Mouse (Mus musculus) kidney, adult 2 months (tissue): ENCODE measurements around the gene Taar8a. TPM values are rescaled to one million over a fixed set of nuclear protein-coding genes. Genes with fewer than 3 reads are reported as not detected.
"Not testable (repeated sequence)": the region's sequence is repeated elsewhere in the genome, so short reads cannot be mapped to it uniquely, and the experiment has no call there.

Experiments
- DNase-seq: peaks from one replicate; pipeline ENCODE4 v3.0.0; 2021
- H3K27ac ChIP-seq: fragments of 200-500 bp; 2 replicates; pipeline ENCODE4 v1.5.1; 2012; ENCODE audit warnings: low read depth, low read length, control low read depth, inconsistent platforms; ENCODE audit not compliant: insufficient read depth
- H3K27me3 ChIP-seq: fragments of 200-500 bp; replicated peaks from 2 replicates; pipeline ENCODE4 v1.6.1; 2012; ENCODE audit warnings: mild to moderate bottlenecking, moderate library complexity, low read length, inconsistent platforms; ENCODE audit not compliant: control insufficient read depth, insufficient read depth
- H3K36me3 ChIP-seq: fragments of 200-500 bp; 2 replicates; pipeline ENCODE4 v1.6.1; 2012; ENCODE audit warnings: mild to moderate bottlenecking, moderate library complexity, low read length, inconsistent platforms; ENCODE audit not compliant: control insufficient read depth, insufficient read depth
- H3K4me1 ChIP-seq: fragments of 200-500 bp; 2 replicates; pipeline ENCODE4 v1.6.1; 2011; ENCODE audit warnings: low read length; ENCODE audit not compliant: control insufficient read depth, insufficient read depth
- H3K4me3 ChIP-seq: fragments of 200-500 bp; 2 replicates; pipeline ENCODE4 v1.5.1; 2011; ENCODE audit warnings: mild to moderate bottlenecking, low read depth, low read length, control low read depth; ENCODE audit not compliant: insufficient read depth
- CTCF ChIP-seq: fragments of 200-500 bp; conservative IDR thresholded peaks from 2 replicates; pipeline ENCODE4 v1.5.1; 2011; ENCODE audit warnings: low read depth, mild to moderate bottlenecking, control low read depth, low read length, moderate library complexity, mixed read lengths; ENCODE audit not compliant: insufficient read depth, insufficient read length
- POLR2A ChIP-seq: fragments of 200-500 bp; IDR thresholded peaks from one replicate; pipeline ENCODE4 v1.6.1; 2011; ENCODE audit warnings: low read depth, low read length, control low read depth
- WGBS: fragments of 180-500 bp; shearing (Covaris S2); methylation state at CpG from one replicate; pipeline ENCODE4 v1.1.7; 2018; 5-methylcytosine and 5-hydroxymethylcytosine counted together
- polyA plus RNA-seq: library from polyadenylated mRNA; depleted of rRNA; stranded (reverse); fragments of >200 nt; gene quantifications from 2 replicates; pipeline ENCODE4 v1.2.3, GENCODE M21; 2012

Gene Taar8a
- polyA plus RNA-seq, 1 experiment: not detected

GRCm38 (mm10) chr10:24058986-24059385 is 17.3 kb upstream of the Taar8a start:
- H3K36me3 ChIP-seq: no peaks in the 10 kb centered on the region

GRCm38 (mm10) chr10:24074751-24075150 is 1.5 kb upstream of the Taar8a start:
- not testable (repeated sequence) for DNase-seq, H3K27ac ChIP-seq, H3K4me3 ChIP-seq, H3K36me3 ChIP-seq, H3K4me1 ChIP-seq, H3K27me3 ChIP-seq
- 14% methylated on average over 2 of the region's 2 CpGs for WGBS

More at GRCm38 (mm10) chr10:24058986-24059385, 17.3 kb upstream of the Taar8a start:
- 76% methylated on average over 3 of the region's 3 CpGs for WGBS
- no peak for DNase-seq
- no peak for TF ChIP-seq CTCF
- no peak for TF ChIP-seq POLR2A
- Histone ChIP-seq H3K4me1 (no peaks in the 10 kb centered on the region), H3K27me3 (no peaks in the 10 kb centered on the region), H3K27ac (no peak overlapping the region), H3K4me3 (no peak overlapping the region)

DNA sequence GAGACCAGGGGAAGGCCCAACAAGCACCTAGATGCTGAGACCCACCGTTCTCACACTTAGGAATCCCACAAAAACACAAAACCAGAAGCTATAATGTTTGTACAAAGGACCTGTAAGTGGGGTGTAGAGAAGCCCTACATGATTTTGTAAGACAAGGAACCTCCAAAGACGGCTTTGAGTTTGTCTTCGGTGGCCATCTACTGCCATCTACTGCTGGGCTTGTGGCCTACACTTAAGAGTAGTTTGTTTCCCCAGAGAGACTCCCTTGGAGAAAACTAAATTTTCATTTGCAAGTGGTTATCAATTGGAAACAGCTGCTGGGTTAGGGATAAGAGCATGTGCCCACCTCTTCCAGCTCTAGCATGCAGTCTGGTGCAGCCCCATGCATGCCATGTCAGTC is 3.9 kb downstream of the Taar8a start:
- TF ChIP-seq POLR2A: no peak
- peak; percentile 66 for TF ChIP-seq CTCF
- Histone ChIP-seq H3K4me1 (no peaks in the 10 kb centered on the region), H3K36me3 (no peaks in the 10 kb centered on the region), H3K4me3 (no peak overlapping the region), H3K27me3 (no peaks in the 10 kb centered on the region), H3K27ac (no peak overlapping the region)
- DNase-seq: peak; percentile 45
- WGBS: 36% methylated on average over 3 of the region's 3 CpGs

- DNase-seq: no peak
- H3K4me3 ChIP-seq: no peak overlapping the region
- H3K36me3 ChIP-seq: no peaks in the 10 kb centered on the region
- TF ChIP-seq CTCF: no peak
- TF ChIP-seq POLR2A: no peak
- no peak overlapping the region for H3K27ac ChIP-seq
- H3K4me1 ChIP-seq: 0 out of 2 replicates have a peak, but pooled peaks cover 2% of the 10 kb centered on the region
- WGBS: 88% methylated on average over 5 of the region's 5 CpGs
- no peaks in the 10 kb centered on the region for H3K27me3 ChIP-seq
Observed at GRCm38 (mm10) chr10:24085936-24086335, 9.6 kb downstream of the Taar8a start.

DNA sequence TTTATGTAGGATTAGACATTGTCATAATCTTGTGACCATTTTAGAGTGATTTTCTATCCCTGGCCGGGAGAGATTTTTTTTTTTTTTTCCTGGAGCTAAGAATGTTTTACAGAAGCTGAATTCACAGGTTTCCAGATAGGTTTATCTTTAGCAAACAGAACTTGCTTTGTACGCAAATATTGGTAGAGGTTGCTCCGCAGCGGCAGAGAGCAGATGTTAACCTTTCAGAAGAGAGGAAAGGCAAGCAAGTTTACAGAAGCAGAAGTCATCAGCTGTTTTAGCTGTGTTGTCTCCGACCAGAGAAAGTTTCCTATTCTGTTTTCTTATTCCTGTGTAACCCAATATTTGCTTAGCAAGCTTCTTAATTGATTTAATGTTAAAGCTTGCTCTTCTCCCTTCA is 10.3 kb downstream of the Taar8a start:
- H3K27me3 ChIP-seq: no peaks in the 10 kb centered on the region
- H3K4me3 ChIP-seq: no peak overlapping the region
- no peaks in the 10 kb centered on the region for H3K36me3 ChIP-seq
- no peak for DNase-seq
- no peak overlapping the region for H3K27ac ChIP-seq
- H3K4me1 ChIP-seq: 0 out of 2 replicates have a peak, but pooled peaks cover 2% of the 10 kb centered on the region
- TF ChIP-seq POLR2A (no peak), CTCF (no peak)
- WGBS: 60% methylated on average over 5 of the region's 5 CpGs

- Histone ChIP-seq H3K4me3 (no peak overlapping the region), H3K36me3 (no peaks in the 10 kb centered on the region), H3K27me3 (no peaks in the 10 kb centered on the region), H3K27ac (no peak overlapping the region), H3K4me1 (0 out of 2 replicates have a peak, but pooled peaks cover 2% of the 10 kb centered on the region)
- no peak for DNase-seq
- 93% methylated on average over 2 of the region's 2 CpGs for WGBS
- TF ChIP-seq POLR2A (no peak), CTCF (no peak)
Observed at GRCm38 (mm10) chr10:24087168-24087567, 10.9 kb downstream of the Taar8a start.

DNA sequence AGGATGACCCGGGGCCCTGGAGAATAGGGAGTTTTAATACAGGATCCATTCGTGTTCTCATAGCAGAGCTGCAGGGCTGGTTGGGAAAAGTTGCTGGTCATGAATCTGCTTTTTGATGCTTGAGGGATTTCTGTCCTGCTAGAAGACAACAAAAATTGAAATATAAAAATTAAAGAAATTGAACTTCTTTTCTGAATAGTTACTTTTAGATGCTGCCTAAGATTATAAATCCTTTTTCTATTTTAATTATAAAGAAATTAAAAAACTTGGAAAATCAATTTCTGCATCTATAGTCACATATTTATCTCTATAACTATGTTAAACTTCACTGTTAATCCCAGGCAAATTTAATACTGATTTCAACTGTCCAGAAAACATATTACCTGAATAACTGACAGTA is 15.9 kb downstream of the Taar8a start, which contains the start of gene Taar8b:
Gene Taar8b (minus strand): TSS at position 101 of the 400 bp plus-strand sequence.
- no peak for TF ChIP-seq POLR2A
- TF ChIP-seq CTCF: no peak
- no peaks in the 10 kb centered on the region for H3K36me3 ChIP-seq
- 0 out of 2 replicates have a peak, but pooled peaks cover 1% of the 10 kb centered on the region for H3K4me1 ChIP-seq
- no peak within 1 kb of the TSS for H3K27ac ChIP-seq
- no peaks in the 10 kb centered on the region for H3K27me3 ChIP-seq
- no peak for DNase-seq
- 65% methylated on average over 2 of the region's 2 CpGs for WGBS
- H3K4me3 ChIP-seq: no peak within 1 kb of the TSS

- H3K4me3 ChIP-seq, H3K4me1 ChIP-seq, H3K27ac ChIP-seq, H3K27me3 ChIP-seq, H3K36me3 ChIP-seq: not testable (repeated sequence)
- peak; percentile 13 for DNase-seq
- WGBS: 30% methylated on average over 2 of the region's 2 CpGs
Observed at GRCm38 (mm10) chr10:24097010-24097409, 20.7 kb downstream of the Taar8a start.

- H3K36me3 ChIP-seq, H3K4me3 ChIP-seq, DNase-seq, H3K27ac ChIP-seq, H3K4me1 ChIP-seq, H3K27me3 ChIP-seq: not testable (repeated sequence)
- WGBS: 91% methylated on average over 1 of the region's 3 CpGs
Observed at GRCm38 (mm10) chr10:24101812-24102211, 25.5 kb downstream of the Taar8a start, which contains the start of gene Taar8c. Gene Taar8c (minus strand): TSS chr10:24101912.

DNA sequence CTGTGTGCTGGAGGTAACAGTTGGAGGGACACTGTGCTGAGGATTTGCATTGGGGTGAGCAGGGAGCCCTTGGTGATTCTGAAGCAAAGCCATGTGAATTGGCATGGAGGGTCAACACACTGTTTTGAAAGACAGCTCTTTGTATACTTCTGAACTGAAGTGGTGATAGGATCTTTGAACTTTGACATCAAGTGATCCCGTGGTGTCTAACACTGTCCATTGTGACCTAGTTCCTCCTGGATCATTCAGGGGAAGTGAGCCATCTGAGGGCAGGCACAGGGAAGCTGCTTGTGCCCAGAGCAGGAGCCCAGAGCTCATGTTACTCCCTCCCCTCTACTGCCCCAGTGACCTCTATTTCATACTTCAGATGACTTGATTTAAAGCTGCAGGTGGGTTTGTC is 27.0 kb downstream of the Taar8a start:
- 7% methylated on average over 1 of the region's 1 CpGs for WGBS
- H3K36me3 ChIP-seq, H3K4me3 ChIP-seq, H3K27ac ChIP-seq, H3K4me1 ChIP-seq, H3K27me3 ChIP-seq, DNase-seq: not testable (repeated sequence)
